8 mouse cellular contexts compared by ENCODE assay signal in the genomic region with DNA sequence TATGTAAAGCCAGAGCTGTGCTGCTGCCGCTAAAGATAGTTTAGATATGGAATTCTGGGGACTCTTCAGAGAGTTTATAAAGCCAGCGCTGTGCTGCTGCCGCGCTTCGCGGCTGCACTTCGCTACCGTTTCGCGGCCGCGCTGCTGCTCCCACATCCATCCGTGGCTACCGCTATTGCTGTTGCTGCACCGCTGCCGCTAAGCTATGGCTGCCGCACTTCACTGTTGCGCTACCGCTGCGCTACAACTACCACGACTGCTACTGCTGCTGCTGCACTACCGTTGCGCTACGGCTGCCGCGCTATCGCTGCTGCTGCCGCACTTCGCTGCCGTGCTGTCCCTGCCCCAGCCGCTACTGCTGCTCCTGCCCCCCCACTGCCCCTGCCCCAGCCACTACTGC. TPM values are rescaled to one million over a fixed set of nuclear protein-coding genes. Genes with fewer than 3 reads are reported as not detected.
DNase-seq lines count a peak whose midpoint lies in the region.

No protein-coding gene starts in this region.

- no peak overlapping the region for H3K27ac ChIP-seq in limb, embryonic 10.5 days

- peaks cover 5% of the 10 kb centered on the region; the same call in 1 of the 2 replicates for H3K9me3 ChIP-seq in limb, embryonic 10.5 days (replicated peaks)

- peak; percentile 13 for DNase-seq in adrenal gland, adult 2 months
- no peak for DNase-seq in adrenal gland, postnatal 36 days
- peak; percentile 38 for DNase-seq in right cerebral cortex, adult 18-20 months
- no peak for DNase-seq in right cerebral cortex, postnatal 14 days
- peak; percentile 42 for DNase-seq in limb, embryonic 10.5 days (ENCODE audit: low spot score)
- peak; percentile 58 for DNase-seq in retina, postnatal 1 day
- no peak for DNase-seq in testis, postnatal 14 days (ENCODE audit: low spot score)
- DNase-seq in kidney, adult 18-20 months = no peak

- H3K27me3 ChIP-seq in limb, embryonic 10.5 days (ENCODE audit: low read depth, poor library complexity, severe bottlenecking) = peaks cover 95% of the 10 kb centered on the region

- H3K36me3 ChIP-seq in limb, embryonic 10.5 days = no peaks in the 10 kb centered on the region

- H3K4me3 ChIP-seq in limb, embryonic 10.5 days = peak overlapping the region; percentile 38

- WGBS in limb, embryonic 10.5 days = 57% methylated on average over 31 of the region's 31 CpGs

- H3K4me1 ChIP-seq in limb, embryonic 10.5 days = peaks cover 5% of the 10 kb centered on the region; the same call in 1 of the 2 replicates

RNA-seq across cellular contexts. Expression of gene Rasgrf1, which starts 30.1 kb away (rescaled TPM):
- total RNA-seq in adrenal gland, adult 2 months (2021) = 10 to 100 TPM; 12.1 to 30.9 TPM
- 7.6 and 10.1 TPM in 2 replicates for polyA plus RNA-seq in adrenal gland, adult 2 months (2012; rRNA removed)
- 10 to 100 TPM; 12.7 to 17.1 TPM for total RNA-seq in adrenal gland, postnatal 36 days (2021)
- 0.16 TPM in 1 of 2 replicates, not detected in the other for polyA plus RNA-seq in limb, embryonic 10.5 days (2016; fragmentation: Nextera tagmentation; extraction: Ambion mirVana)

Comparison
In these comparisons a context has a peak if more than half of its experiments do, and no peak if none do; other contexts are left out.
1. DNase-seq: peak in adrenal gland, adult 2 months (single experiment), right cerebral cortex, adult 18-20 months (single experiment), limb, embryonic 10.5 days (single experiment) and retina, postnatal 1 day (single experiment); none in adrenal gland, postnatal 36 days (0 of 2), right cerebral cortex, postnatal 14 days (single experiment), testis, postnatal 14 days (single experiment) and kidney, adult 18-20 months (single experiment).